In the genomic region with DNA sequence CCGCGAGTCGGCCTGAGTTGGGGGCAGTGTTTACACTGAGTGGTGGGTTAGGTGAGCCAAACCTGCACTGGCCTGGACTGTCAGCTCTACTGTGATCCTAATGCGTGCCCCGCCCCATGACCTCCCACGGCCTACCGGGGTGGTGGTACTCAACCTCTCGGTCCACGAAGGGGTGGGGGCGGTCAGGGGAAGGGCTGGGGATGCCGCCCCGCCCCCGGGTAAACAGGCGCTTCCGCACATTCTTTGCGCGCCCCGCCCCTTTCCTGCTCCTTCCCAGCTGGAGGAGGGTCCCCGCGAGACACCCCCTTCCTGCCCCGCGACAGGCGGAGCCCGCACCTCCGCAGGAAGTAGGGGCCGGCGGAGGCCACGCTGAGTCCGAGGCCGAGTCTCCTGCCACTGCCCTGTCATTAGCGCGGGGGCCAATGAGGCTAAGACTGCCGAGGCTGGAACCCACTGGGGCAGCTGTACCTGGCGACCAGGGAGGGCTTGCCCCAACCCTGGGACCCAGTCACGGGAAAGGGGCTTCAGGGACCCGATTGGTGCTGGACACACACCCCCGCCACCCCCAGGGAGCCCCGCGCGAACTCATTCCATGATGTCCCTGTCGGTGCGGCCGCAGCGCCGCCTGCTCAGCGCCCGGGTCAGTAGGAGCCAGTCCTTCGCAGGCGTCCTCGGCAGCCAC, we compare ENCODE assay signal across 8 mouse cellular contexts. TPM values are rescaled to one million over a fixed set of nuclear protein-coding genes. Genes with fewer than 3 reads are reported as not detected.
DNase-seq lines count a peak whose midpoint lies in the region; ATAC-seq and TF ChIP-seq lines count a peak whose summit lies in the region.

No protein-coding gene starts in this region.

- TF ChIP-seq CTCF in cortical plate, adult 2 months (IDR thresholded peaks at IDR 0.05; ENCODE audit: extremely low read depth, insufficient read depth, low read length) = no peak

- H3K27ac ChIP-seq in cortical plate, adult 2 months (ENCODE audit: insufficient read depth, low read length) = peak overlapping the region; percentile 45; the same call in 1 of the 2 replicates
- H3K27ac ChIP-seq in intestine, embryonic 16.5 days (ENCODE audit: low read length) = no peak overlapping the region
- H3K27ac ChIP-seq in liver, embryonic 16.5 days (ENCODE audit: low read length) = no peak overlapping the region
- no peak overlapping the region for H3K27ac ChIP-seq in neural tube, embryonic 12.5 days

- H3K4me1 ChIP-seq in cortical plate, adult 2 months (ENCODE audit: control insufficient read depth, insufficient read depth, low read length) = peaks cover 11% of the 10 kb centered on the region
- H3K4me1 ChIP-seq in intestine, embryonic 16.5 days (ENCODE audit: control insufficient read depth, insufficient read depth, low read length) = peaks cover 10% of the 10 kb centered on the region
- H3K4me1 ChIP-seq in liver, embryonic 16.5 days (ENCODE audit: control insufficient read depth, low read depth, low read length) = peaks cover 37% of the 10 kb centered on the region
- H3K4me1 ChIP-seq in neural tube, embryonic 12.5 days = peaks cover 20% of the 10 kb centered on the region

- peaks cover 10% of the 10 kb centered on the region for H3K36me3 ChIP-seq in intestine, embryonic 16.5 days (ENCODE audit: control insufficient read depth, insufficient read depth, low read length)
- H3K36me3 ChIP-seq in liver, embryonic 16.5 days (ENCODE audit: control insufficient read depth, insufficient read depth) = peaks cover 4% of the 10 kb centered on the region
- H3K36me3 ChIP-seq in neural tube, embryonic 12.5 days = peaks cover 42% of the 10 kb centered on the region

- 0 out of 2 replicates have a peak, but pooled peaks cover 2% of the 10 kb centered on the region for H3K27me3 ChIP-seq in intestine, embryonic 16.5 days (replicated peaks; ENCODE audit: control insufficient read depth, insufficient read depth, low read length)
- peaks cover 8% of the 10 kb centered on the region for H3K27me3 ChIP-seq in liver, embryonic 16.5 days (ENCODE audit: control insufficient read depth, insufficient read depth, low read depth, low read length)
- H3K27me3 ChIP-seq in neural tube, embryonic 12.5 days (replicated peaks) = peaks cover 35% of the 10 kb centered on the region

- 3% methylated on average over 49 of the region's 50 CpGs for WGBS in intestine, embryonic 16.5 days
- 18% methylated on average over 50 of the region's 50 CpGs for WGBS in liver, embryonic 16.5 days (ENCODE audit: insufficient replicate concordance)
- under 1% methylated on average over 50 of the region's 50 CpGs for WGBS in neural tube, embryonic 12.5 days

- no peak for TF ChIP-seq POLR2A in cortical plate, adult 2 months (IDR thresholded peaks at IDR 0.05; ENCODE audit: extremely low read depth, insufficient read depth, low read length)

- peak overlapping the region; percentile 72 for H3K9ac ChIP-seq in intestine, embryonic 16.5 days (ENCODE audit: low read depth, low read length)
- H3K9ac ChIP-seq in liver, embryonic 16.5 days (ENCODE audit: low read depth, low read length) = peak overlapping the region; percentile 29; the same call in 1 of the 2 replicates
- H3K9ac ChIP-seq in neural tube, embryonic 12.5 days = peak overlapping the region; percentile 44

- H3K9me3 ChIP-seq in intestine, embryonic 16.5 days (ENCODE audit: control insufficient read depth, low read length) = no peaks in the 10 kb centered on the region
- no peaks in the 10 kb centered on the region for H3K9me3 ChIP-seq in liver, embryonic 16.5 days (replicated peaks; ENCODE audit: control insufficient read depth, low read length)
- no peaks in the 10 kb centered on the region for H3K9me3 ChIP-seq in neural tube, embryonic 12.5 days

- ATAC-seq in intestine, embryonic 16.5 days = peak; percentile 77
- peak; percentile 20; the same call in 1 of the 2 replicates for ATAC-seq in liver, embryonic 16.5 days (ENCODE audit: low read depth)
- ATAC-seq in neural tube, embryonic 12.5 days (ENCODE audit: low FRiP score, low read depth) = peak; percentile 55; the same call in 1 of the 2 replicates

- peak; percentile 71 for DNase-seq in ZHBTc4 (ENCODE audit: low read depth, low spot score)
- peak; percentile 84 to 94 for DNase-seq in heart, adult 18-20 months
- peak; percentile 39 to 67 for DNase-seq in urinary bladder, postnatal 36 days (ENCODE audit: low spot score in 2 of 2)
- DNase-seq in right cerebral cortex, adult 2 months (ENCODE audit: low spot score in 2 of 2) = no peak

- H3K4me2 ChIP-seq in intestine, embryonic 16.5 days (ENCODE audit: low read depth, low read length) = peak overlapping the region; percentile 99
- peak overlapping the region; percentile 67 for H3K4me2 ChIP-seq in liver, embryonic 16.5 days (ENCODE audit: low read depth, low read length)
- H3K4me2 ChIP-seq in neural tube, embryonic 12.5 days (replicated peaks) = peak overlapping the region; percentile 90

- H3K4me3 ChIP-seq in cortical plate, adult 2 months (ENCODE audit: insufficient read depth, low read length) = peak overlapping the region; percentile 21; the same call in 1 of the 2 replicates
- H3K4me3 ChIP-seq in intestine, embryonic 16.5 days (ENCODE audit: low read length) = peak overlapping the region; percentile 58
- H3K4me3 ChIP-seq in liver, embryonic 16.5 days (ENCODE audit: low read depth, low read length) = peak overlapping the region; percentile 48
- H3K4me3 ChIP-seq in neural tube, embryonic 12.5 days = peak overlapping the region; percentile 40

RNA-seq across cellular contexts. Expression of a gene that starts 8.9 kb away (rescaled TPM):
- 47.3 and 49.1 TPM in 2 replicates for polyA plus RNA-seq in cortical plate, adult 2 months (2012; rRNA removed)
- total RNA-seq in heart, adult 18-20 months (2021) = 10 to 100 TPM; 40.1 to 42.6 TPM
- polyA plus RNA-seq in intestine, embryonic 16.5 days (2015; fragmentation: Nextera tagmentation; extraction: Ambion mirVana) = 17.1 and 17.8 TPM in 2 replicates
- 7.3 and 8.3 TPM in 2 replicates for polyA plus RNA-seq in liver, embryonic 16.5 days (2015; fragmentation: Nextera tagmentation; extraction: Ambion mirVana)
- polyA plus RNA-seq in neural tube, embryonic 12.5 days (2016; fragmentation: Nextera tagmentation; extraction: Ambion mirVana) = 21.3 and 22.1 TPM in 2 replicates

RNA-seq across cellular contexts. Expression of a gene that starts 22.4 kb away (rescaled TPM):
- polyA plus RNA-seq in cortical plate, adult 2 months (2012; rRNA removed) = 30.3 and 30.8 TPM in 2 replicates
- total RNA-seq in heart, adult 18-20 months (2021) = 10 to 100 TPM; 39.9 to 40.9 TPM
- polyA plus RNA-seq in intestine, embryonic 16.5 days (2015; fragmentation: Nextera tagmentation; extraction: Ambion mirVana) = 73.7 and 86.4 TPM in 2 replicates
- 55.3 and 57.8 TPM in 2 replicates for polyA plus RNA-seq in liver, embryonic 16.5 days (2015; fragmentation: Nextera tagmentation; extraction: Ambion mirVana)
- 120 and 127 TPM in 2 replicates for polyA plus RNA-seq in neural tube, embryonic 12.5 days (2016; fragmentation: Nextera tagmentation; extraction: Ambion mirVana)

RNA-seq across cellular contexts. Expression of a gene that starts 23.2 kb away (rescaled TPM):
- 0.15 and 0.17 TPM in 2 replicates for polyA plus RNA-seq in cortical plate, adult 2 months (2012; rRNA removed)
- not detected for total RNA-seq in heart, adult 18-20 months (2021)
- polyA plus RNA-seq in intestine, embryonic 16.5 days (2015; fragmentation: Nextera tagmentation; extraction: Ambion mirVana) = 0.66 and 0.92 TPM in 2 replicates
- polyA plus RNA-seq in liver, embryonic 16.5 days (2015; fragmentation: Nextera tagmentation; extraction: Ambion mirVana) = 0.13 TPM in 1 of 2 replicates, not detected in the other
- polyA plus RNA-seq in neural tube, embryonic 12.5 days (2016; fragmentation: Nextera tagmentation; extraction: Ambion mirVana) = 1.5 and 2.0 TPM in 2 replicates

RNA-seq across cellular contexts. Expression of a gene that starts 48.1 kb away (rescaled TPM):
- 359 and 361 TPM in 2 replicates for polyA plus RNA-seq in cortical plate, adult 2 months (2012; rRNA removed)
- total RNA-seq in heart, adult 18-20 months (2021) = 10 to 100 TPM; 50.4 to 53.2 TPM
- 115 and 125 TPM in 2 replicates for polyA plus RNA-seq in intestine, embryonic 16.5 days (2015; fragmentation: Nextera tagmentation; extraction: Ambion mirVana)
- 51.0 and 54.0 TPM in 2 replicates for polyA plus RNA-seq in liver, embryonic 16.5 days (2015; fragmentation: Nextera tagmentation; extraction: Ambion mirVana)
- polyA plus RNA-seq in neural tube, embryonic 12.5 days (2016; fragmentation: Nextera tagmentation; extraction: Ambion mirVana) = 142 and 143 TPM in 2 replicates

Comparison
In these comparisons a context has a peak if more than half of its experiments do, and no peak if none do; other contexts are left out.
1. DNase-seq: peak in ZHBTc4 (single experiment), heart, adult 18-20 months (2 of 2) and urinary bladder, postnatal 36 days (2 of 2); none in right cerebral cortex, adult 2 months (0 of 2).
2. ATAC-seq: peak in every context shown above with its lines; median percentile 77 in intestine, embryonic 16.5 days; 55 in neural tube, embryonic 12.5 days; 20 in liver, embryonic 16.5 days.
3. Peak in every context shown above with its lines, with median percentiles within 50 percentile points of each other: H3K4me3 ChIP-seq, H3K4me2 ChIP-seq and H3K9ac ChIP-seq.